Mouse (Mus musculus): Measurements from ENCODE around the gene Pcgf5.

DNA sequence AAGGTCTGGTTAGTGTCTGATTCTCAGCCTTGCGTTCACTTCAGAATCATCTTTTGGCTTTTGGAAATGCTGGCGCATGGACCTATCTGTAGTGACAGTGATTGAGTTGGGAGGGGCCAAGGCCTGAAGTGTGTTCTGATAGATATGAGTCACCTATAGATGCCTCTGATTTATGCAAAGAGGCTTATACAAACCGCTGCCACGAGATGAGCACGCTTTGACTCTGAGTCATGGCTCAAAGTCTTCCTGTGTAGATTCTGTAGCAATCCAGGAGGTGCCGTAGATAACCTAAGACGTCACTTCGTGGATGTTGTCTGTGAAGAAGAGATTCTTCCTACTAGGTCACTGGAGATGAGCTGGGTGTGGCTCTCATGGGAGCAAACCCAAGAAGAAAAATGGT is 16.6 kb downstream of the Pcgf5 start:
- TF ChIP-seq CTCF (conservative IDR thresholded peaks at IDR 0.05; ENCODE audit: low read length) (no peak), NANOG (IDR thresholded peaks at IDR 0.05; ENCODE audit: borderline replicate concordance, low read length) (no peak)

Data from E14TG2a.4 (cell line).